Mouse (Mus musculus) kidney, embryonic 15.5 days (tissue): ENCODE measurements at regions not wholly inside any gene's neighbourhood (a gene's known extent, or its start where the extent isn't known, plus 50 kb on each side); places are given as distances from the start of the nearest gene placed in this dataset.

Source experiments
- ATAC-seq: fragments of 200-750 bp; cut with Nextera tagmentation; replicated peaks from 2 replicates; pipeline ENCODE4 v1.8.0; 2017; ENCODE audit warnings: moderate TSS enrichment; ENCODE audit not compliant: low FRiP score
- H3K27ac ChIP-seq: fragments of 300-500 bp; sonication (generic); 2 replicates; pipeline ENCODE4 v1.5.1; 2015; ENCODE audit warnings: mild to moderate bottlenecking, inconsistent platforms
- H3K27me3 ChIP-seq: fragments of 300-500 bp; sonication (generic); 2 replicates; pipeline ENCODE4 v1.6.1; 2015; ENCODE audit warnings: inconsistent platforms
- H3K36me3 ChIP-seq: fragments of 300-500 bp; sonication (generic); 2 replicates; pipeline ENCODE4 v1.6.1; 2015; ENCODE audit warnings: inconsistent platforms
- H3K4me1 ChIP-seq: fragments of 300-500 bp; sonication (generic); 2 replicates; pipeline ENCODE4 v1.6.1; 2015; ENCODE audit warnings: inconsistent platforms
- H3K4me2 ChIP-seq: fragments of 300-500 bp; sonication (generic); 2 replicates; pipeline ENCODE4 v1.6.1; 2015; ENCODE audit warnings: moderate library complexity, mild to moderate bottlenecking, inconsistent platforms
- H3K4me3 ChIP-seq: fragments of 300-500 bp; sonication (generic); replicated peaks from 2 replicates; pipeline ENCODE4 v1.5.1; 2015; ENCODE audit warnings: mild to moderate bottlenecking, inconsistent platforms
- H3K9ac ChIP-seq: fragments of 300-500 bp; sonication (generic); 2 replicates; pipeline ENCODE4 v1.6.1; 2015; ENCODE audit warnings: mild to moderate bottlenecking, inconsistent platforms
- H3K9me3 ChIP-seq: fragments of 300-500 bp; sonication (generic); replicated peaks from 2 replicates; pipeline ENCODE4 v1.6.1; 2016; ENCODE audit warnings: inconsistent platforms
- WGBS: fragments of 180-500 bp; shearing (Covaris S2); methylation state at CpG from one replicate; pipeline ENCODE4 v1.1.7; 2015; ENCODE audit warnings: mixed read lengths; 5-methylcytosine and 5-hydroxymethylcytosine counted together

GRCm38 (mm10) chr9:30731687-30732086 is 190.6 kb downstream of the Adamts15 start:
- Histone ChIP-seq H3K27ac (no peak overlapping the region), H3K36me3 (no peaks in the 10 kb centered on the region), H3K4me1 (peaks cover 7% of the 10 kb centered on the region), H3K4me2 (no peak overlapping the region), H3K27me3 (no peaks in the 10 kb centered on the region), H3K4me3 (no peak overlapping the region), H3K9ac (no peak overlapping the region), H3K9me3 (no peaks in the 10 kb centered on the region)
- ATAC-seq = peak; percentile 62
- WGBS = 16% methylated on average over 2 of the region's 2 CpGs

DNA sequence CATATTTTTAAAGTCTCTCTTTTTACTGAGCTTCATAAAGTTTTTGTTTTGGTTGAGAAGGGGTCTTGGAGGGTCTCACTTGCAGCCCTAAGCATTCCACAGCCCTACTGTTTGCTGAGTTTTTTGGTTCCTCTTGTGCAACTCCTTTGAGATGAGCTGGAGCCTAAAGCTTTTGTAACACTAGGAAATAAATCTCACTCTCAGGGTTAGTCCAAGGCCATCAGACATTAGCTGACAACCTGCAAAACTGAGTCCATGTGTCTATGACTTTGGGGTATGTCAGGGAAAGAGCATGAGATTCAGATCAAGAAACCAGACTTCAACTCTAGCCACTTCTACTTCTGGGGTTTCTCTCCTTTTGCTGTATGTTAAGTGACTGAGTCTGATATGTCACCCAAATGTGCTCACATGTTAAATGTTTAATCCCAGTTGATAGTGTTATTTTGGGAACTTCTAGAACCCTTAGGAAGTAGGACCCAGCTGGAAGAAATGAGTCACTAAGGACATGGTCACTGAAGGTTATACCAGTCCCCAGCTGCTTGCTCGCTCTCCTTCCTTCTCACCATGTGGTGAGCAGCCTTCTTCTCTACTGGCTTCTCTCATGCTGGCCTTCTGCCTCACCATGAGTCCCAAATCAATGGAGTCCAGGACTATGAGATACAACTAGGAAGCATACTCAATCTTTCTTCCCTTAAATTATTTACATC is 198.7 kb downstream of the Adamts15 start:
- Histone ChIP-seq H3K9ac (no peak overlapping the region), H3K4me2 (no peak overlapping the region), H3K4me1 (no peaks in the 10 kb centered on the region), H3K36me3 (no peaks in the 10 kb centered on the region), H3K4me3 (no peak overlapping the region), H3K9me3 (no peaks in the 10 kb centered on the region), H3K27me3 (no peaks in the 10 kb centered on the region), H3K27ac (no peak overlapping the region)
- WGBS = 90% methylated on average over 1 of the region's 1 CpGs
- no peak for ATAC-seq

- no peak overlapping the region for H3K4me3 ChIP-seq
- H3K27me3 ChIP-seq = no peaks in the 10 kb centered on the region
- no peaks in the 10 kb centered on the region for H3K36me3 ChIP-seq
- H3K4me2 ChIP-seq = no peak overlapping the region
- ATAC-seq = no peak
- no peaks in the 10 kb centered on the region for H3K9me3 ChIP-seq
- H3K4me1 ChIP-seq = no peaks in the 10 kb centered on the region
- WGBS = 81% methylated on average over 4 of the region's 4 CpGs
- H3K9ac ChIP-seq = no peak overlapping the region
- H3K27ac ChIP-seq = no peak overlapping the region
These were observed 200.4 kb downstream of the Adamts15 start for GRCm38 (mm10) chr9:30721861-30722260.

GRCm38 (mm10) chr9:30716421-30717170 is 205.7 kb downstream of the Adamts15 start:
- no peaks in the 10 kb centered on the region for H3K36me3 ChIP-seq
- no peak overlapping the region for H3K4me2 ChIP-seq
- ATAC-seq = no peak
- WGBS = 79% methylated on average over 8 of the region's 8 CpGs
- no peaks in the 10 kb centered on the region for H3K9me3 ChIP-seq
- no peaks in the 10 kb centered on the region for H3K27me3 ChIP-seq
- H3K9ac ChIP-seq = no peak overlapping the region
- H3K27ac ChIP-seq = no peak overlapping the region
- H3K4me3 ChIP-seq = no peak overlapping the region
- H3K4me1 ChIP-seq = no peaks in the 10 kb centered on the region

DNA sequence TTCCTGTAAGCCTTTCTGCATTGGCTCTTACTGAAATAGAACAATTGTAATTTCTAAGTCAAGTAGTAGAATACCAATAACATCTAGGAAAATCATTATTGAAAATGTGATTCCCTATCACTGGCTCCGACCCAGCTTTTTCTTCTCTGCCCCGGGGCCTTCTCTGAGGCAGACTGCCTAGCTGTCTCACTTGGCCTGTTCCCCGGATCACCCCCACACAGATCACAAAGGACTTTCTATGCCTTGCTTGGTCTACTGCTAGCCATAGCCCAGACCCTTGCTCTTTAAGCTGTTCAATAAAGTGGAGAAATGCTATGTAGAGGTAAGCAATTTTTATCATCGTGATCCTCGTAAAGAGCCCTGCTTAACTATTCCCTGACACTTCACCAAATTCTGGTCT is 212.1 kb downstream of the Adamts15 start:
- H3K9ac ChIP-seq = no peak overlapping the region
- ATAC-seq = no peak
- no peaks in the 10 kb centered on the region for H3K9me3 ChIP-seq
- H3K4me3 ChIP-seq = no peak overlapping the region
- no peaks in the 10 kb centered on the region for H3K27me3 ChIP-seq
- no peaks in the 10 kb centered on the region for H3K4me1 ChIP-seq
- H3K4me2 ChIP-seq = no peak overlapping the region
- H3K36me3 ChIP-seq = no peaks in the 10 kb centered on the region
- 87% methylated on average over 5 of the region's 5 CpGs for WGBS
- H3K27ac ChIP-seq = no peak overlapping the region

DNA sequence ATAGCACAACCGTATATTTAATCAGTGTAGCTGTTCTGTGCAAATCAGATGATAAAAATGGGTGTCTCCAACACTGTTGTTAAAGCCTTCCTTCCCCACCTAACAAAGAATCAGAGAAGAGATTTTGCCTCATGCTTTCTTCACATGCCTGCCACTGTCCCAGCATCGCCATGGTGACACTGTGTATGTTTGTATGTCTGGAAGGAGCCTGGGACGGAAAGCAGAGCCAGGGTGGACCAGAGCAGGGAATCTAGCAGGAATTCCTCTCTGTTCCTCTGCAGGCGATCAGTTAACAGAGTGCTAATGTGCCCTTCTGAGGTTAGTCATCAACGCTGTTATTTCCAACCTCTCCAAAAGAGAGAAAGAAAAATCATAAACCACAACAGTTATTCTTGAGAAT is 222.4 kb downstream of the Adamts15 start:
- no peak for ATAC-seq
- no peaks in the 10 kb centered on the region for H3K4me1 ChIP-seq
- no peak overlapping the region for H3K4me2 ChIP-seq
- H3K27ac ChIP-seq = no peak overlapping the region
- 66% methylated on average over 5 of the region's 5 CpGs for WGBS
- no peaks in the 10 kb centered on the region for H3K27me3 ChIP-seq
- H3K9me3 ChIP-seq = no peaks in the 10 kb centered on the region
- no peak overlapping the region for H3K4me3 ChIP-seq
- H3K9ac ChIP-seq = no peak overlapping the region
- no peaks in the 10 kb centered on the region for H3K36me3 ChIP-seq

DNA sequence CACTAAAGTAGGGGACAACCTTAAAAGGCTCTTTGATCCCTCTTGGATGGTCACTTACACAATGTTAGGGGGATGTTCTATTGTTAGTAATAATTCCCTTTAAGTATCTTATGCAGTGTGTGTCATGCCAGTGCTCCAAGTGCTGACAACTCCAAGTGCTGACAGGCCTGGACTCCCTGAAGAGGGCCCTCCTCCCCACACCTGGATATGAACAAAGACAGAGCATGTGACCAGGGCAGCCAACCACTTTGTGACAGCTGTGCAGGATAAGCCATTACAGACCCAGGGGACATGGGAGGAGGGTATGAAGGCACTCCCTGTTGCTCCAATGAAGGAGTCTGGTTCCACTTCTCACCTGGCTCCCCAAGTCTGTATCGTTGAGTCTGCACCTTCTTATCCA is 224.7 kb downstream of the Adamts15 start:
- H3K27ac ChIP-seq = no peak overlapping the region
- H3K9me3 ChIP-seq = no peaks in the 10 kb centered on the region
- H3K4me3 ChIP-seq = no peak overlapping the region
- 80% methylated on average over 1 of the region's 1 CpGs for WGBS
- no peaks in the 10 kb centered on the region for H3K27me3 ChIP-seq
- no peak overlapping the region for H3K9ac ChIP-seq
- ATAC-seq = no peak
- H3K4me2 ChIP-seq = no peak overlapping the region
- no peaks in the 10 kb centered on the region for H3K36me3 ChIP-seq
- no peaks in the 10 kb centered on the region for H3K4me1 ChIP-seq

DNA sequence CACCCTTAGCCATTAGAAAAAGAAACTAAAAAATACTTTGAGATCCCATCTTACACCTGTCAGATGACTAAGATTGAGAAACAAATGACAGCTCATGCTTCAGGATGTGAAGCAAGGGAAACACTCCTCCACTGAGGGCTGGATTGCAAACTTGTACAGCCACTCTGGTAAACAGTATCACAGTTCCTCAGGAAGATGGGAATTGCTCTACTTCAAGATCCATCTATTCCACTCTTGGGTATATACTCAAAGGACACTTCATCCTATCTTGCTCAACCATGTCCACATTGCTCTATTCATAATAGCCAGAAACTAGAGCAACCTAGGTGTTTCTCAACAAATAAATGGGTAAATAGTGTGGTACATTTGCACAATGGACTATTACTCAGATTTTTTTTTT is 241.2 kb downstream of the Snx19 start:
- peaks cover 9% of the 10 kb centered on the region for H3K9me3 ChIP-seq
- H3K36me3 ChIP-seq = no peaks in the 10 kb centered on the region
- H3K4me1 ChIP-seq = no peaks in the 10 kb centered on the region
- no peak overlapping the region for H3K4me2 ChIP-seq
- H3K4me3 ChIP-seq = no peak overlapping the region
- H3K27me3 ChIP-seq = no peaks in the 10 kb centered on the region
- no peak for ATAC-seq
- no peak overlapping the region for H3K9ac ChIP-seq
- H3K27ac ChIP-seq = no peak overlapping the region

- Histone ChIP-seq H3K4me3 (no peak overlapping the region), H3K4me2 (no peak overlapping the region), H3K4me1 (no peaks in the 10 kb centered on the region), H3K27ac (no peak overlapping the region), H3K9me3 (peaks cover 9% of the 10 kb centered on the region), H3K36me3 (no peaks in the 10 kb centered on the region), H3K9ac (no peak overlapping the region), H3K27me3 (no peaks in the 10 kb centered on the region)
- no peak for ATAC-seq
- 93% methylated on average over 6 of the region's 6 CpGs for WGBS
These were observed 235.5 kb downstream of the Snx19 start for GRCm38 (mm10) chr9:30662456-30662855.

GRCm38 (mm10) chr9:30653961-30654360 is 227.1 kb downstream of the Snx19 start:
- Histone ChIP-seq H3K4me2 (no peak overlapping the region), H3K27ac (no peak overlapping the region), H3K4me3 (no peak overlapping the region), H3K36me3 (no peaks in the 10 kb centered on the region), H3K9ac (no peak overlapping the region), H3K4me1 (no peaks in the 10 kb centered on the region), H3K27me3 (no peaks in the 10 kb centered on the region), H3K9me3 (no peaks in the 10 kb centered on the region)
- 90% methylated on average over 5 of the region's 5 CpGs for WGBS
- no peak for ATAC-seq

DNA sequence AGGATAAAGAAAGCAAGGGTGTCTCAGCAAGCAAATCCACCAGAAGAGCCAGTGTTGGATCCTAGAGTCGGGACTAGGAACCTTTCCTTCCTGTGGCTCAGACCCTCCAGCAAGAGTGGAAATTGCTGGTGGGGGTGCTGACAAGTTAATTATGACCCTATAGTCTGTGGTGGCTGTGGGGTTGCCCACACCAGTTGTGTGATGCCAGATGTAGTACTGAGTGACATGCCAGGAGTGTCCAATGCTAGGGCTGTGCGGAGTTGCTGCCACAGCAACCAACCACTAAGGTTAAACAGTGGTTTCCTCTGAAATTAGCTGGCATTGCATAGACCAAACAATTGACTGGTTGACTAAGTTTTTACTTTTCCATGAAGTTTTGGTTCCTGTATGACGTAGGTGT is 226.3 kb downstream of the Snx19 start:
- no peaks in the 10 kb centered on the region for H3K9me3 ChIP-seq
- no peak overlapping the region for H3K9ac ChIP-seq
- H3K36me3 ChIP-seq = no peaks in the 10 kb centered on the region
- H3K4me1 ChIP-seq = no peaks in the 10 kb centered on the region
- no peaks in the 10 kb centered on the region for H3K27me3 ChIP-seq
- ATAC-seq = no peak
- no peak overlapping the region for H3K4me3 ChIP-seq
- no peak overlapping the region for H3K4me2 ChIP-seq
- 93% methylated on average over 3 of the region's 3 CpGs for WGBS
- no peak overlapping the region for H3K27ac ChIP-seq

- no peak for ATAC-seq
- WGBS = 88% methylated on average over 13 of the region's 13 CpGs
- H3K4me2 ChIP-seq = no peak overlapping the region
- no peak overlapping the region for H3K27ac ChIP-seq
- no peaks in the 10 kb centered on the region for H3K36me3 ChIP-seq
- H3K27me3 ChIP-seq = no peaks in the 10 kb centered on the region
- H3K4me1 ChIP-seq = no peaks in the 10 kb centered on the region
- H3K9me3 ChIP-seq = no peaks in the 10 kb centered on the region
- H3K9ac ChIP-seq = no peak overlapping the region
- H3K4me3 ChIP-seq = no peak overlapping the region
These were observed 222.6 kb downstream of the Snx19 start for GRCm38 (mm10) chr9:30649392-30650054.
